Mouse (Mus musculus): ENCODE data around the gene Il2ra.

GRCm38 (mm10) chr2:11714535-11714934 lies 71.9 kb downstream of the Il2ra start:
- no peak for TF ChIP-seq CTCF (IDR thresholded peaks at IDR 0.05; ENCODE audit: extremely low read depth, insufficient read depth, low read length)
- TF ChIP-seq POLR2A (IDR thresholded peaks at IDR 0.05; ENCODE audit: extremely low read depth, insufficient read depth, low read length): no peak
